ENCODE assay signal across 15 mouse cellular contexts in the genomic region with DNA sequence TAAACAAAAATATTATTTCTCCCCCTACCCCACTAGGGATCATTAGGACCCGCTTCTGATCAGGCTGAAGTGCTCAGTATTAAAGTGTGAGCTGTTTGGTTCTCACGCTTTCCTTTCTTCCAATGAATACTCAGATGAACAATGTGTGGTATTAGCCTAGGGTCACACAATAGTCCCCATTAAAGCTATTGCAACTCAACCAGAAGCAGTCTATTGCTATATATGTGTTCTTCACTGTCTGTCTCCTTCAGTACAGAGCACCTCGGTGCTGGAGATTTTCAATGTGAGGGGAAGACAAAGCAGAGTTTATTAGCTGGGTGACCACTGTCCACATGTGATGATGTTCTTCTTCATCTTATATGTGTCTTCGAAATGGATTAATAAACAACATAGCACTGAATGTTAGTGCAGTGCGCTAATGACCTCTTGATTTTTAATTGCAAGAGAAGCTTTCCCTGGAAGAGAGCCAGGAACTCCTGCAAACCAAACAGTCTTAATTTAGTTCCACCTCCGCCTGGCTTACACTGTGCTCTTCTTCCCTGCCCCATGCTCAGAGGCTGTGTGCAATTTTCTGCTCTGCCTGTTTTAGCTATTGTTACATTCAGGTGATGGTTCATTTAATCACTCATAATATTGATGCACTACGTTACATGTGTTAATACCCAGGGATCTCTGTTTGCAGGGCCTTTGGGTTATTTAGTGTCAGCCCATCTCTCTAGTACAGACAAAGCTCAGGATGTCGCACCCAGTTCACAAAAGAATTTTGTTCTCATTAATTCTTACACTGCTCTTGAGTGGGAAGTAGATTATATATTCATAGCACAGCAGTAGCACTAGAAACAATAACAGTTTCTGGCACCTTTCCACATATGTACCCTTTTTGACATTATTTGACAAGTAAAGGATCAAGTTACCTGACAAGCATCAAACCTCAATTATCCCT.
DNase-seq lines count a peak whose midpoint lies in the region; ATAC-seq and TF ChIP-seq lines count a peak whose summit lies in the region.
"Had no signal": no experiment of that assay in that cellular context is flagged by ENCODE, and none has a peak within 500 bp of the region (broad histone marks: within the 10 kb centered on the region; RNA-seq: fewer than 3 reads in every experiment).

No protein-coding gene starts in this region.

- H3K27ac ChIP-seq in forebrain, embryonic 15.5 days (replicated peaks) = no peak overlapping the region
- H3K27ac ChIP-seq in midbrain, embryonic 16.5 days (ENCODE audit: low read length) = no peak overlapping the region
- H3K27ac ChIP-seq in liver, embryonic 11.5 days (ENCODE audit: low read depth, low read length) = no peak overlapping the region
- no peak overlapping the region for H3K27ac ChIP-seq in liver, postnatal 0 days (ENCODE audit: low read depth)
- H3K27ac ChIP-seq: limb, embryonic 12.5 days; macrophage had no signal

- TF ChIP-seq EP300 in liver, postnatal 0 days (IDR thresholded peaks at IDR 0.05; ENCODE audit: low read depth) = no peak

- peaks cover 6% of the 10 kb centered on the region; the same call in 1 of the 2 replicates for H3K4me1 ChIP-seq in forebrain, embryonic 15.5 days
- no peaks in the 10 kb centered on the region for H3K4me1 ChIP-seq in midbrain, embryonic 16.5 days (ENCODE audit: control insufficient read depth, insufficient read depth, low read length)
- no peaks in the 10 kb centered on the region for H3K4me1 ChIP-seq in liver, embryonic 11.5 days (replicated peaks; ENCODE audit: control insufficient read depth, insufficient read depth, low read length)
- H3K4me1 ChIP-seq in liver, postnatal 0 days (ENCODE audit: insufficient read depth) = no peaks in the 10 kb centered on the region
- H3K4me1 ChIP-seq: limb, embryonic 12.5 days had no signal

- no peaks in the 10 kb centered on the region for H3K27me3 ChIP-seq in forebrain, embryonic 15.5 days
- H3K27me3 ChIP-seq in midbrain, embryonic 16.5 days (ENCODE audit: control insufficient read depth, insufficient read depth, low read depth, low read length) = no peaks in the 10 kb centered on the region
- H3K27me3 ChIP-seq in liver, embryonic 11.5 days (replicated peaks; ENCODE audit: control insufficient read depth, insufficient read depth, low read length) = no peaks in the 10 kb centered on the region
- H3K27me3 ChIP-seq in liver, postnatal 0 days (ENCODE audit: insufficient read depth, low read length) = no peaks in the 10 kb centered on the region
- H3K27me3 ChIP-seq: limb, embryonic 12.5 days had no signal

- ATAC-seq in forebrain, embryonic 15.5 days (replicated peaks) = peak; percentile 76
- peak; percentile 68 for ATAC-seq in midbrain, embryonic 16.5 days
- no peak for ATAC-seq in liver, embryonic 11.5 days (replicated peaks; ENCODE audit: low FRiP score)
- ATAC-seq in liver, postnatal 0 days = no peak

- TF ChIP-seq POLR2A in brain, embryonic 14.5 days (IDR thresholded peaks at IDR 0.05; ENCODE audit: borderline replicate concordance, extremely low read depth, insufficient read depth, insufficient read length, poor library complexity, severe bottlenecking) = no peak

- no peaks in the 10 kb centered on the region for H3K9me3 ChIP-seq in forebrain, embryonic 15.5 days
- H3K9me3 ChIP-seq in midbrain, embryonic 16.5 days (replicated peaks; ENCODE audit: control insufficient read depth, low read length, poor library complexity, severe bottlenecking) = no peaks in the 10 kb centered on the region
- no peaks in the 10 kb centered on the region for H3K9me3 ChIP-seq in liver, embryonic 11.5 days (ENCODE audit: control insufficient read depth, low read length)
- no peaks in the 10 kb centered on the region for H3K9me3 ChIP-seq in liver, postnatal 0 days (ENCODE audit: low read length)
- H3K9me3 ChIP-seq: limb, embryonic 12.5 days had no signal

- H3K36me3 ChIP-seq in forebrain, embryonic 15.5 days = no peaks in the 10 kb centered on the region
- no peaks in the 10 kb centered on the region for H3K36me3 ChIP-seq in midbrain, embryonic 16.5 days (ENCODE audit: control insufficient read depth, insufficient read depth, low read length)
- no peaks in the 10 kb centered on the region for H3K36me3 ChIP-seq in liver, embryonic 11.5 days (ENCODE audit: control insufficient read depth, insufficient read depth, low read length)
- no peaks in the 10 kb centered on the region for H3K36me3 ChIP-seq in liver, postnatal 0 days (replicated peaks; ENCODE audit: insufficient read depth, low read length)
- H3K36me3 ChIP-seq: limb, embryonic 12.5 days had no signal

- H3K4me2 ChIP-seq in forebrain, embryonic 15.5 days (replicated peaks) = no peak overlapping the region
- H3K4me2 ChIP-seq in midbrain, embryonic 16.5 days (ENCODE audit: low read length) = no peak overlapping the region
- no peak overlapping the region for H3K4me2 ChIP-seq in liver, embryonic 11.5 days
- no peak overlapping the region for H3K4me2 ChIP-seq in liver, postnatal 0 days (ENCODE audit: low read depth, low read length)
- H3K4me2 ChIP-seq: limb, embryonic 12.5 days had no signal

- H3K4me3 ChIP-seq in forebrain, embryonic 15.5 days = no peak overlapping the region
- H3K4me3 ChIP-seq in midbrain, embryonic 16.5 days (ENCODE audit: low read depth, low read length) = no peak overlapping the region
- no peak overlapping the region for H3K4me3 ChIP-seq in liver, embryonic 11.5 days (ENCODE audit: low read depth, low read length)
- H3K4me3 ChIP-seq in liver, postnatal 0 days (ENCODE audit: low read depth, low read length) = no peak overlapping the region
- H3K4me3 ChIP-seq: limb, embryonic 12.5 days; myocyte had no signal

- no peak for TF ChIP-seq CTCF in brain, embryonic 14.5 days (IDR thresholded peaks at IDR 0.05; ENCODE audit: borderline replicate concordance, extremely low read depth, insufficient read depth, insufficient read length)
- no peak for TF ChIP-seq CTCF in liver, postnatal 0 days (IDR thresholded peaks at IDR 0.05; ENCODE audit: low read depth)

- WGBS in forebrain, embryonic 15.5 days = 18% methylated on average over 8 of the region's 8 CpGs
- 56% methylated on average over 8 of the region's 8 CpGs for WGBS in midbrain, embryonic 16.5 days
- 85% methylated on average over 8 of the region's 8 CpGs for WGBS in liver, embryonic 11.5 days
- 72% methylated on average over 8 of the region's 8 CpGs for WGBS in liver, postnatal 0 days (ENCODE audit: insufficient replicate concordance)

- no peak overlapping the region for H3K9ac ChIP-seq in forebrain, embryonic 15.5 days (replicated peaks)
- H3K9ac ChIP-seq in midbrain, embryonic 16.5 days (ENCODE audit: low read depth, low read length) = no peak overlapping the region
- H3K9ac ChIP-seq in liver, embryonic 11.5 days (ENCODE audit: low read depth, low read length) = no peak overlapping the region
- H3K9ac ChIP-seq in liver, postnatal 0 days (replicated peaks) = no peak overlapping the region
- H3K9ac ChIP-seq: limb, embryonic 12.5 days had no signal

- peak; percentile 24 for DNase-seq in layer of hippocampus, adult 11-12 months (ENCODE audit: low spot score)
- no peak for DNase-seq in layer of hippocampus, adult 9-10 months (ENCODE audit: low spot score)
- DNase-seq in brain, embryonic 14.5 days (ENCODE audit: low read depth) = peak; percentile 75
- DNase-seq in heart, adult 9 months (ENCODE audit: low spot score in 2 of 2) = no peak
- no peak for DNase-seq in liver, embryonic 11.5 days (ENCODE audit: low spot score)
- no peak for DNase-seq in liver, postnatal 0 days
- DNase-seq: cerebellum, adult 18-20 months; kidney, adult 11 months; kidney, postnatal 4 days; lung, adult 18-20 months had no signal

Comparison
In these comparisons a context has a peak if more than half of its experiments do, and no peak if none do; other contexts are left out.
1. DNase-seq: peak in layer of hippocampus, adult 11-12 months (single experiment) and brain, embryonic 14.5 days (single experiment); none in layer of hippocampus, adult 9-10 months (single experiment), heart, adult 9 months (0 of 2), liver, embryonic 11.5 days (single experiment) and liver, postnatal 0 days (single experiment).
2. ATAC-seq: peak in forebrain, embryonic 15.5 days (single experiment) and midbrain, embryonic 16.5 days (single experiment); none in liver, embryonic 11.5 days (single experiment) and liver, postnatal 0 days (single experiment).